Mouse (Mus musculus): ENCODE data around the gene Uroc1. TPM values are rescaled to one million over a fixed set of nuclear protein-coding genes. Genes with fewer than 3 reads are reported as not detected.
A peak's percentile ranks its signal among the peaks of the same experiment; 100 is the strongest.

Gene Uroc1
- total and polyA plus RNA-seq, 3 experiments: not detected

GRCm38 (mm10) chr6:90359445-90359844 is 26.4 kb downstream of the Uroc1 start:
- H3K27me3 ChIP-seq (replicated peaks): peaks cover 56% of the 10 kb centered on the region
- TF ChIP-seq NRF1 (IDR thresholded peaks at IDR 0.05; ENCODE audit: low read depth, low read length) (no peak), CHD1 (IDR thresholded peaks at IDR 0.05; ENCODE audit: low read depth, low read length) (no peak), JUN (IDR thresholded peaks at IDR 0.05; ENCODE audit: insufficient read depth, low read depth, low read length) (no peak), MAZ (IDR thresholded peaks at IDR 0.05; ENCODE audit: low read depth, low read length) (no peak), HCFC1 (IDR thresholded peaks at IDR 0.05; ENCODE audit: low read depth, low read length) (no peak), KAT2A (IDR thresholded peaks at IDR 0.05; ENCODE audit: insufficient replicate concordance, low read length) (no peak), MXI1 (IDR thresholded peaks at IDR 0.05; ENCODE audit: low read depth, low read length) (no peak), JUND (conservative IDR thresholded peaks at IDR 0.05; ENCODE audit: low read depth, low read length) (no peak), PAX5 (IDR thresholded peaks at IDR 0.05; ENCODE audit: low read length) (no peak), GABPA (IDR thresholded peaks at IDR 0.05; ENCODE audit: insufficient replicate concordance, low read depth, low read length) (no peak)
- dilution Hi-C loops (cut with MboI; ENCODE audit: extremely low pct_ligation_motif_present, extremely low pct_unique_long_range_greater_than_20kb, low sequenced_read_pairs): no loop called here
- H3K9ac ChIP-seq (ENCODE audit: insufficient read depth, low read depth): no peak overlapping the region
- H3K36me3 ChIP-seq (replicated peaks in 1 of 2; ENCODE audit: control insufficient read depth in 1 of 2, insufficient read depth in 1 of 2, low read length in 1 of 2): no peaks in the 10 kb centered on the region
- H3K4me2 ChIP-seq (ENCODE audit: insufficient read depth, low read depth, poor library complexity, severe bottlenecking): no peak overlapping the region
- no peak overlapping the region for H3K27ac ChIP-seq (ENCODE audit: insufficient read depth, low read depth)
- H3K4me3 ChIP-seq (replicated peaks in 1 of 3; ENCODE audit: low read depth in 2 of 3, low read length in 2 of 3, poor library complexity in 1 of 3): no peak overlapping the region
- in situ Hi-C loops (cut with MboI; ENCODE audit: low pct_ligation_motif_present, low pct_unique_long_range_greater_than_20kb, low sequenced_read_pairs): no loop called here
- no peaks in the 10 kb centered on the region for H3K9me3 ChIP-seq (replicated peaks; ENCODE audit: low read length)
- no peak for DNase-seq (ENCODE audit: extremely low read depth)
- H3K4me1 ChIP-seq (ENCODE audit: control insufficient read depth in 1 of 2, insufficient read depth in 2 of 2): peaks cover 0 to 4% of the 10 kb centered on the region in 2 experiments; a peak in 1 of 4 replicates
- H3K79me2 ChIP-seq (replicated peaks; ENCODE audit: control insufficient read depth, extremely low read depth, insufficient read depth, poor library complexity, severe bottlenecking): no peaks in the 10 kb centered on the region

- TF ChIP-seq BHLHE40 (IDR thresholded peaks at IDR 0.05; ENCODE audit: low read depth, low read length) (0 out of 2 replicates have a peak, but pooled peaks have one; percentile 18), MAFK (IDR thresholded peaks at IDR 0.05; ENCODE audit: insufficient replicate concordance, low read length) (no peak), E2F4 (IDR thresholded peaks at IDR 0.05; ENCODE audit: insufficient replicate concordance, low read depth, low read length) (no peak)
- dilution Hi-C loops (cut with MboI; ENCODE audit: extremely low pct_ligation_motif_present, extremely low pct_unique_long_range_greater_than_20kb, low sequenced_read_pairs) (no loop called here), in situ Hi-C loops (cut with MboI; ENCODE audit: low pct_ligation_motif_present, low pct_unique_long_range_greater_than_20kb, low sequenced_read_pairs) (no loop called here)
- Histone ChIP-seq H3K36me3 (replicated peaks in 1 of 2; ENCODE audit: control insufficient read depth in 1 of 2, insufficient read depth in 1 of 2, low read length in 1 of 2) (no peaks in the 10 kb centered on the region), H3K4me2 (ENCODE audit: insufficient read depth, low read depth, poor library complexity, severe bottlenecking) (no peak overlapping the region), H3K27me3 (replicated peaks) (peaks cover 50% of the 10 kb centered on the region), H3K9ac (ENCODE audit: insufficient read depth, low read depth) (no peak overlapping the region), H3K9me3 (replicated peaks; ENCODE audit: low read length) (no peaks in the 10 kb centered on the region), H3K27ac (ENCODE audit: insufficient read depth, low read depth) (no peak overlapping the region), H3K79me2 (replicated peaks; ENCODE audit: control insufficient read depth, extremely low read depth, insufficient read depth, poor library complexity, severe bottlenecking) (no peaks in the 10 kb centered on the region), H3K4me1 (ENCODE audit: control insufficient read depth in 1 of 2, insufficient read depth in 2 of 2) (peaks cover 0 to 4% of the 10 kb centered on the region in 2 experiments; a peak in 1 of 4 replicates), H3K4me3 (replicated peaks in 1 of 3; ENCODE audit: low read depth in 2 of 3, low read length in 2 of 3, poor library complexity in 1 of 3) (no peak overlapping the region)
- DNase-seq (ENCODE audit: extremely low read depth): no peak
Observed at GRCm38 (mm10) chr6:90360024-90360781, 27.1 kb downstream of the Uroc1 start.
